Mouse (Mus musculus): Measurements from ENCODE around the gene Rps18.
"Not testable (repeated sequence)": the region's sequence is repeated elsewhere in the genome, so short reads cannot be mapped to it uniquely, and the experiment has no call there.

The Rps18 gene

DNA sequence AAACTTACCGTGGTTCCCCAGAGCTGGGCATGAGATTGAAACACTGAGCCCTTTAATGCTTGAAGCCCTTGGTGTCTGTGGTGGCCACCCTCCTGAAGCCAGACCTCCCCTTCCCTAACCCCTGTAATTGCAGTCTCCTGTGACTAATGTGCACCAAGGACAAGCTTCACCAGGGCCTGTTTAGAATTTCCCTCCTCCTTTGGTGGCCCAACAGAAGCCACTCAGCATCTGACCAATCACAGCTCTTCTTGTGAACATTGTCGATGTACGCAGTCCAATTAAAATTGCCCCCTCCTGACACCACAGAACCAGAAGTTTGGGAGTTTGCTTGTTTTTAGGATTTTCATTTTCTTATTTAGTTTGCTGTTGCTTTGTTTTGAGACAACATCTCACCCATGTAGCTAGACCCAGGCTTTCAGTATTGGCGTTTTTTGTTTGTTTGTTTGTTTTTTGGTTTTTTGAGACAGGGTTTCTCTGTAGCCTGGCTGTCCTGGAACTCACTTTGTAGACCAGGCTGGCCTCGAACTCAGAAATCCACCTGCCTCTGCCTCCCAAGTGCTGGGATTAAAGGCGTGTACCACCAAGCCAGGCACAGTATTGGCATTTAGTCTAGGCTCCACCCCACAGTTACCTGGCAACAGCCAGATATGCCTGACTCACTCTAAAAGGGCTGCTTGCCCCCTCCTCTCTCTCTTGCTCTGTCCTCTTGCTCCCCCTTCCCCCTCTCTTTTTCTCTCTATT lies 51.7 kb downstream of the Rps18 start:
- not testable (repeated sequence) for DNase-seq

DNA sequence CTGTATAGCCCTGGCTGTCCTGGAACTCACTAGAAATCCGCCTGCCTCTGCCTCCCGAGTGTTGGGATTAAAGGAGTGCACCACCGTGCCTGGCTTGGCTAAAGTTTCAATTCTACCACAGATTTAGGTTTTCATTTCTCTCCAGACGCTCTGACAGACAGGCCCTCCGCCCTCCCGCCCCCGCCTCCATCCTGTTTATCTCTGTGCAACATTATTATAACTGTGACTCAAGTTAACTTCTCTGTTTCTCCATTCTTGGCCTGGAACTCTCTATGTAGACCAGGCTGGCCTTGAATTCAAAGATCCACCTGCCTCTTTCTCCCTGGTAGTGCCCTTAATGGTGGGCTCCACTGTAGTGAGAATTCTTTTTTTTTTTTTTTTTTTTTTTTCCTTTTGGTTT lies 53.3 kb downstream of the Rps18 start:
- no peak for DNase-seq

DNA sequence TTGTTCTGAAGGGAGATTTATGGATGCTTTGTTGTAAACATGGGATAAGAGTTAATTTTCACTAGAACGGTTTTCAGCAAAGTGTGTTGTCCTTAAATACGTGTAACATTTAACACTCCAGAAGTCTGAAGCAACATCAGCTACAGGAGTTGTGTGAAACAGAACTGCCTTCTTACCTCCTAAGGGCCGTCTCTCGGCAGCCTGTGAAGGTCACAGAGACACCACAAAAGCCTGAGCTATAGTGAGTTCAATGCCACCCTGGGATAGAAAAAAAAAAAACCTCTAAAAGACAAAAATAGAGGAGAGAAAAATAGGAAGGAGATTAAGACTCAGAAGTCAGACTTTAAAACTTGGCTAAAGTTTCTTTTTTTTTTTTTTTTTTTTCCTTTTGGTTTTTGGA lies 53.7 kb downstream of the Rps18 start:
- DNase-seq: no peak

Measured in lung, postnatal 36 days (tissue).